In the genomic region with DNA sequence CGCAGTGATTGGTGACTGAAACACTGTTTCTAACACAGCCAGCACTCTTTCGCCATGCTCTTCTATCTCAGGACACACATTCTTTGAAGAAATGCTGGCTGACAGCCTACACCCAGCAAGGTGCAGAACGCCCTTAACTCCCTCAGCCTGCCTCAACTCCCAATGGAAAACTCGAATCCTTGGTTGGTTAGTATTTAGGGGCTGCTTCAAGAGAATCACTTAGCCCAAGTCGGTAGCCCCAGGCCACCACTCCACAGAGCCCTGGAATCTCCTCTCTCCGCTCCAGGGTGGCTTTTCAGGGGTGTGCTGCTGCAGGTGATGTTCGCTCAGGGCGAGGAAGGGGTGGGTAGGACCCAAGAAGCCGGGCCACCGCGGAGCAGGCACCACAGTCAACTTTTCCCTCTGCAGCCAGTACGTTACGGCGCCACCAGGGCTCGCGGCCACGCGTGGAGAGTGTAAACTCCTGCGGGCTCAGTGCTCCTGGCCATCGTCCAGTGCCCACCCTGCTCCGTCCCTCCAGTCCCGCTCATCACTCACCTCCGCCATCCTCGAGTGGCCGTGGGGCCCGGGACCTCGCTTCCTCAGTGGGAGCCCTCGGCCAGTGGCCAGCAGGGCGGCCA, we compare ENCODE assay signal across 8 mouse cellular contexts. TPM values are rescaled to one million over a fixed set of nuclear protein-coding genes. Genes with fewer than 3 reads are reported as not detected.
DNase-seq lines count a peak whose midpoint lies in the region; ATAC-seq lines count a peak whose summit lies in the region.

No protein-coding gene starts in this region.

- H3K4me1 ChIP-seq in hindbrain, embryonic 15.5 days (replicated peaks) = peaks cover 15% of the 10 kb centered on the region
- H3K4me1 ChIP-seq in midbrain, embryonic 10.5 days = peaks cover 18% of the 10 kb centered on the region

- WGBS in hindbrain, embryonic 15.5 days = 9% methylated on average over 29 of the region's 29 CpGs
- WGBS in midbrain, embryonic 10.5 days = 10% methylated on average over 29 of the region's 29 CpGs

- ATAC-seq in frontal cortex, adult (ENCODE audit: low TSS enrichment) = peak; percentile 27; the same call in 1 of the 2 replicates
- ATAC-seq in hindbrain, embryonic 15.5 days (ENCODE audit: low FRiP score, low read depth) = peak; percentile 78

- H3K4me3 ChIP-seq in hindbrain, embryonic 15.5 days = peak overlapping the region; percentile 60
- peak overlapping the region; percentile 83 for H3K4me3 ChIP-seq in midbrain, embryonic 10.5 days

- no peaks in the 10 kb centered on the region for H3K36me3 ChIP-seq in hindbrain, embryonic 15.5 days
- H3K36me3 ChIP-seq in midbrain, embryonic 10.5 days = no peaks in the 10 kb centered on the region

- no peak overlapping the region for H3K27ac ChIP-seq in hindbrain, embryonic 15.5 days (replicated peaks)
- H3K27ac ChIP-seq in midbrain, embryonic 10.5 days (replicated peaks) = peak overlapping the region; percentile 83

- no peak for DNase-seq in frontal cortex, postnatal 14 days (ENCODE audit: low spot score in 2 of 2)
- peak; percentile 39 for DNase-seq in thymus, postnatal 4 days
- no peak for DNase-seq in thymus, postnatal 0 days (ENCODE audit: low spot score)
- no peak for DNase-seq in midbrain, embryonic 10.5 days (ENCODE audit: low spot score)
- DNase-seq in layer of hippocampus, postnatal 25 days (ENCODE audit: extremely low spot score in 1 of 2, low spot score in 1 of 2) = no peak
- no peak for DNase-seq in ovary, postnatal 36 days (ENCODE audit: low spot score)

- H3K9me3 ChIP-seq in hindbrain, embryonic 15.5 days = no peaks in the 10 kb centered on the region
- no peaks in the 10 kb centered on the region for H3K9me3 ChIP-seq in midbrain, embryonic 10.5 days (replicated peaks)

- H3K27me3 ChIP-seq in hindbrain, embryonic 15.5 days = peaks cover 26% of the 10 kb centered on the region
- H3K27me3 ChIP-seq in midbrain, embryonic 10.5 days (ENCODE audit: low read depth, poor library complexity, severe bottlenecking) = peaks cover 43% of the 10 kb centered on the region

- H3K4me2 ChIP-seq in hindbrain, embryonic 15.5 days = peak overlapping the region; percentile 96

- peak overlapping the region; percentile 52 for H3K9ac ChIP-seq in hindbrain, embryonic 15.5 days

RNA-seq across cellular contexts. Expression of gene Ism2, which starts 0.4 kb away (rescaled TPM):
- polyA plus RNA-seq in thymus, postnatal 0 days (2015; fragmentation: Nextera tagmentation; extraction: Ambion mirVana) = 0.06 and 0.07 TPM in 2 replicates
- polyA plus RNA-seq in hindbrain, embryonic 15.5 days (2015; fragmentation: Nextera tagmentation; extraction: Ambion mirVana) = 1.7 and 1.9 TPM in 2 replicates
- polyA plus RNA-seq in midbrain, embryonic 10.5 days (2016; fragmentation: Nextera tagmentation; extraction: Ambion mirVana) = 0.99 and 1.4 TPM in 2 replicates
- under 1 TPM; 0.25 to 0.70 TPM for total RNA-seq in layer of hippocampus, postnatal 25 days (2021)

RNA-seq across cellular contexts. Expression of gene Ahsa1, which starts 32.9 kb away (rescaled TPM):
- 193 and 211 TPM in 2 replicates for polyA plus RNA-seq in thymus, postnatal 0 days (2015; fragmentation: Nextera tagmentation; extraction: Ambion mirVana)
- polyA plus RNA-seq in hindbrain, embryonic 15.5 days (2015; fragmentation: Nextera tagmentation; extraction: Ambion mirVana) = 208 and 221 TPM in 2 replicates
- polyA plus RNA-seq in midbrain, embryonic 10.5 days (2016; fragmentation: Nextera tagmentation; extraction: Ambion mirVana) = 243 and 272 TPM in 2 replicates
- 100 to 1,000 TPM; 167 to 194 TPM for total RNA-seq in layer of hippocampus, postnatal 25 days (2021)

RNA-seq across cellular contexts. Expression of gene Vipas39, which starts 33.1 kb away (rescaled TPM):
- polyA plus RNA-seq in thymus, postnatal 0 days (2015; fragmentation: Nextera tagmentation; extraction: Ambion mirVana) = 30.5 and 33.2 TPM in 2 replicates
- 52.2 and 55.2 TPM in 2 replicates for polyA plus RNA-seq in hindbrain, embryonic 15.5 days (2015; fragmentation: Nextera tagmentation; extraction: Ambion mirVana)
- 54.8 and 59.6 TPM in 2 replicates for polyA plus RNA-seq in midbrain, embryonic 10.5 days (2016; fragmentation: Nextera tagmentation; extraction: Ambion mirVana)
- 10 to 100 TPM; 53.9 to 59.5 TPM for total RNA-seq in layer of hippocampus, postnatal 25 days (2021)
